Mouse (Mus musculus) intestine, embryonic 16.5 days (tissue): ENCODE results near the gene Srsf5. TPM values are rescaled to one million over a fixed set of nuclear protein-coding genes. Genes with fewer than 3 reads are reported as not detected.

Experiments used
- ATAC-seq: fragments of 200-750 bp; cut with Nextera tagmentation; 2 replicates; pipeline ENCODE4 v1.8.0; 2017; ENCODE audit warnings: moderate TSS enrichment, moderate library complexity
- H3K27ac ChIP-seq: fragments of 300-500 bp; sonication (generic); 2 replicates; pipeline ENCODE4 v1.5.1; 2014; ENCODE audit warnings: mild to moderate bottlenecking, low read length
- H3K27me3 ChIP-seq: fragments of 300-500 bp; sonication (generic); replicated peaks from 2 replicates; pipeline ENCODE4 v1.6.1; 2014; ENCODE audit warnings: low read length, control low read depth, mixed read lengths; ENCODE audit not compliant: control insufficient read depth, insufficient read depth
- H3K36me3 ChIP-seq: fragments of 300-500 bp; sonication (generic); 2 replicates; pipeline ENCODE4 v1.6.1; 2014; ENCODE audit warnings: low read length, control low read depth; ENCODE audit not compliant: control insufficient read depth, insufficient read depth
- H3K4me1 ChIP-seq: fragments of 300-500 bp; sonication (generic); 2 replicates; pipeline ENCODE4 v1.6.1; 2014; ENCODE audit warnings: low read length, control low read depth, mixed read lengths; ENCODE audit not compliant: control insufficient read depth, insufficient read depth
- H3K4me2 ChIP-seq: fragments of 300-500 bp; sonication (generic); 2 replicates; pipeline ENCODE4 v1.6.1; 2014; ENCODE audit warnings: low read depth, low read length, control low read depth
- H3K4me3 ChIP-seq: fragments of 300-500 bp; sonication (generic); 2 replicates; pipeline ENCODE4 v1.5.1; 2014; ENCODE audit warnings: mild to moderate bottlenecking, low read length
- H3K9ac ChIP-seq: fragments of 300-500 bp; sonication (generic); 2 replicates; pipeline ENCODE4 v1.6.1; 2014; ENCODE audit warnings: low read depth, low read length
- H3K9me3 ChIP-seq: fragments of 300-500 bp; sonication (generic); 2 replicates; pipeline ENCODE4 v1.6.1; 2016; ENCODE audit warnings: low read length, control low read depth; ENCODE audit not compliant: control insufficient read depth
- WGBS: fragments of 180-500 bp; shearing (Covaris S2); extraction: QIAGEN DNeasy Blood & Tissue Kit; methylation state at CpG from one replicate; pipeline ENCODE4 v1.1.7; 2014; 5-methylcytosine and 5-hydroxymethylcytosine counted together
- polyA plus RNA-seq: library from polyadenylated mRNA; unstranded; fragments of >200 nt; fragmentation: Nextera tagmentation; extraction: Ambion mirVana; gene quantifications from 2 replicates; pipeline ENCODE4 v1.2.1, GENCODE M21; 2015

Gene Srsf5
- polyA plus RNA-seq: 466 and 492 TPM in 2 replicates

DNA sequence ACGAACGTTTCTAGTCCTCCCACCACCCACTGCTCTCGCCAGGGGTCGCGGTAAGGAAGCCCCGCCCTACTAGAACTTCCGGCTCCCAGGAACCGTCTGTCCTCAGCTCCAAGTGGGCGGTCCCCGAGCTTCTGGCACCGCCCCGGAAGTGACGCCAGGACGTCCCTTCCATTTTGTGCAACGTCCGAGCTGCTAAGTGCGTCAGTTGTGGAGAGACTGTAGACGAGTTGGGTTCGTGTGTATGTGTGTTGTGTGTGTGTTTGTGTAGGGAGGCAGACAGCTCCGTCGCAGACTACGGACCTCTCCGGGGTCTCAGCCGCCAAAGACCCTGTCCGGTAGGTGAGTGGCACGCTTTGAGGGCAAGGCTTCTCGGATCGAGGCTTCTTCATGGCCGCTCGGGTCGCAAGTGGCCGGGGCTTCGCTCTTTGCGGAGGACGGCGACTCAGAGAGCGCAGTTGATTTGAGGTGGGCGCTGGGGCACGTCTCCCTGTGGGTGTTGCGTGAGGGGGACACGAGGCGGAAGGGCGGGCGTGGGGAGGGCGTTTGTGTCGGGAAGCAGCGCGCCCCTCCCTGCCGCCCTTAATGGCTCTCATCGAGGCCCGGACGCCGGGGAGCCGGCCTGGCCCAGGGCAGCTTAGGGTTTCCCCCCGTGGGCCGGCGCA, at the start of gene Srsf5:
Srsf5 (plus strand) TSS at position 171 of the 662 bp plus-strand sequence.
- Histone ChIP-seq H3K4me2 (peak within 1 kb of the TSS; percentile 61), H3K36me3 (peaks cover 2% of the 10 kb centered on the region; the same call in 1 of the 2 replicates), H3K9me3 (no peaks in the 10 kb centered on the region), H3K4me3 (peak within 1 kb of the TSS; percentile 92), H3K4me1 (peaks cover 9% of the 10 kb centered on the region), H3K27me3 (no peaks in the 10 kb centered on the region), H3K9ac (peak within 1 kb of the TSS; percentile 95), H3K27ac (peak within 1 kb of the TSS; percentile 97)
- peak; percentile 90 for ATAC-seq
- under 1% methylated on average over 55 of the region's 57 CpGs for WGBS

DNA sequence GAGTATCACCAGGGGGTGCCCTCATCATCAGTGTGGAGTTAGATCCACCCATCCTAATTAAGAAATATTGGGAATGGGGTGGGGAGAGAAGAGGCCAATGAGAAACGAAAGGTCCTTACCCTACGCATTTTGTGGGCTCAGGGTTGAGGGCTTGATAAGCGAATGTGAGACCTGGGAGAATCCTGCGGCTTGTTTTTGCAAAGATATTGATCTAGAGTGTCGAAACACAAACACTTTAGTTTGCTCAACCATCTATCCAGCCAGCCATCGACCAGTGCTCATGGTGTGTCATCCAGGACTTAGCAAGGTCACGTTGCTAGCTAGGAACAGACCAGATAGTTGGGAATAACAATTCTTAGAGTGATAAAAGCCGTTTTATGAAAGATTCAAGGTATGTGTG, 35.7 kb upstream of the Srsf5 start:
- no peaks in the 10 kb centered on the region for H3K9me3 ChIP-seq
- no peaks in the 10 kb centered on the region for H3K27me3 ChIP-seq
- no peaks in the 10 kb centered on the region for H3K4me1 ChIP-seq
- H3K27ac ChIP-seq: no peak overlapping the region
- no peaks in the 10 kb centered on the region for H3K36me3 ChIP-seq
- H3K9ac ChIP-seq: no peak overlapping the region
- 68% methylated on average over 8 of the region's 8 CpGs for WGBS
- no peak overlapping the region for H3K4me3 ChIP-seq
- H3K4me2 ChIP-seq: no peak overlapping the region
- ATAC-seq: no peak

DNA sequence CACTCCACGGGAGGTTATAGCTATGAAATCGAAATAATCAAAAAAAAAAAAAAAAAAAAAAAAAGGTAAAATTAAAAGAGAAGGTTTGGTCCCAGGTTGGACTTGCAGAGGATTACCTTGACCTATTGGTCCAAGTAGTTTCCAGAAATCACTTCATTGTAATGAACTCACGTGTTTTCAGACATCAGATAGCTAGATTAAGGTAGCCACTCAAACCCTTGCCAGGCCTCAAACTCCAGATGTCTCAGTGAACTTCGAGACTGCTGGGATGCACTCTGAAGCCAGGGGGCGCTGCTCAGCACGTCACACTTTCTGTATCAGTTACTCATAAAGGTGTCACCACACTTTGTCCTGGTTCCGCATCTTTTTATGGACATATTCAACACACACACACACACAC, 27.5 kb upstream of the Srsf5 start:
- no peak for ATAC-seq
- Histone ChIP-seq H3K36me3 (no peaks in the 10 kb centered on the region), H3K9me3 (no peaks in the 10 kb centered on the region), H3K27me3 (no peaks in the 10 kb centered on the region), H3K4me1 (peaks cover 3% of the 10 kb centered on the region; the same call in 1 of the 2 replicates), H3K9ac (no peak overlapping the region), H3K4me3 (no peak overlapping the region), H3K27ac (no peak overlapping the region), H3K4me2 (no peak overlapping the region)
- 59% methylated on average over 7 of the region's 7 CpGs for WGBS

DNA sequence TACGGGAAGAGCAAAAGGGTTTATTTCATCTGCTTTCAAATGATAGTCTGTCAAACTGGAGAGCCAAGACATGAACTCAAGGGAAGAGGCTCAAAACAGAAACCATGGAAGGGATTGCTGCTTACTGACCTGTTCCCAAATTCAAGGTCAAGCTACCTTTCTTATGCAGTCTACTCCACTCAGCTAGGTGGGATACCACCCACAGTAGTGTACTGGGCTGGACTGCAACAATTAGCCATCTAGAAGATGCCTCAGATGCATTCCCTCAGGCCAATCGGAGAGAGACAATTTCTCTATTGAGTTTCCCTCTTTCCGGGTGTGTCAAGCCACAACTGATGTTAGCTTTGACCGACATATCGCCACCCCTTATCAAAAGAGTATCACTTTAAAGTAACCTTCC, 24.0 kb upstream of the Srsf5 start:
- 91% methylated on average over 5 of the region's 5 CpGs for WGBS
- Histone ChIP-seq H3K9ac (no peak overlapping the region), H3K4me2 (no peak overlapping the region), H3K36me3 (no peaks in the 10 kb centered on the region), H3K9me3 (no peaks in the 10 kb centered on the region), H3K4me1 (peaks cover 11% of the 10 kb centered on the region; the same call in 1 of the 2 replicates), H3K4me3 (no peak overlapping the region), H3K27ac (no peak overlapping the region), H3K27me3 (no peaks in the 10 kb centered on the region)
- no peak for ATAC-seq

DNA sequence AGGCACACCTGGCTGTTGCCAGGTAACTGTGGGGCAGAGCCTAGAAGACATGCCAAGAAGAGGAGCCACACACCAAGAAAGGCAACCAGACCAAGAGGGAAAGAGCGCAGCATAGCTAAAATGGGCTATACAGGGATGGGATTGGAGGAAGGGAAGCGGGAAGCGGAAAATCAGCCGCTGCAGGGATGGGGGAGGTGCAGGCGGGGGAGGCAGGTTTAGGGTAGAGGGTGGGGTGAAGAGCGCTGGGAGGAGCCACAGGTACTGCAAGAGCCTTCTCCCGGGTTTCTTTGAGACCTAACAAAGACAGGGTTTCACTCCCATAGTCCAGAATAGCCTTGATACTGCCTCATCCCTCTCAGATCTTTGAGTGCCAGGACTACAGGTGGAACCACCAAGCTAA, 22.4 kb upstream of the Srsf5 start:
- no peak overlapping the region for H3K4me3 ChIP-seq
- no peaks in the 10 kb centered on the region for H3K27me3 ChIP-seq
- peak; percentile 16 for ATAC-seq
- no peaks in the 10 kb centered on the region for H3K36me3 ChIP-seq
- H3K9me3 ChIP-seq: no peaks in the 10 kb centered on the region
- no peak overlapping the region for H3K9ac ChIP-seq
- H3K4me1 ChIP-seq: peaks cover 11% of the 10 kb centered on the region; the same call in 1 of the 2 replicates
- WGBS: 11% methylated on average over 7 of the region's 7 CpGs
- peak overlapping the region; percentile 77; the same call in 1 of the 2 replicates for H3K27ac ChIP-seq
- peak overlapping the region; percentile 34 for H3K4me2 ChIP-seq

DNA sequence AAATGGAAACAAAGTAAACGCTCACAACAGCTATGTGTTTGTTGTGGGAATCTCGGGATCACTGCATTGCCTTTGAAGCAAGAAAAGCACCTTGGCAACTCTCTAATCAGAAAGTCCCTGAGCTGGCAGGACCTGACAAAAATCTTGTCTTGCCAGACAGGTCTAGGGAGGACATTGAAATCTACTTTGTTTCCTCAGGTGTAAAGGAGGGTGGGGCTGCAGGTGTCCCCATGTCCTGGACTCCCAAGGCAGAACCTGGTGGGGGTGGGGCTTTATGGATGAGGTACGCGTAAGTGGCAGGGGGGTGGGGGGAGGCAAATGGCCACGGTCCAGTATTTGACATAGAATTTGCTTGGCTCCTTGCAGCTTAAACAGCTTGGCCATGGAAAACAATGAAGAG, 21.7 kb upstream of the Srsf5 start:
- 40% methylated on average over 5 of the region's 5 CpGs for WGBS
- no peaks in the 10 kb centered on the region for H3K36me3 ChIP-seq
- no peaks in the 10 kb centered on the region for H3K27me3 ChIP-seq
- H3K4me1 ChIP-seq: peaks cover 11% of the 10 kb centered on the region; the same call in 1 of the 2 replicates
- no peak overlapping the region for H3K4me3 ChIP-seq
- peak overlapping the region; percentile 34; the same call in 1 of the 2 replicates for H3K4me2 ChIP-seq
- no peaks in the 10 kb centered on the region for H3K9me3 ChIP-seq
- ATAC-seq: peak; percentile 77
- H3K27ac ChIP-seq: peak overlapping the region; percentile 77
- no peak overlapping the region for H3K9ac ChIP-seq

DNA sequence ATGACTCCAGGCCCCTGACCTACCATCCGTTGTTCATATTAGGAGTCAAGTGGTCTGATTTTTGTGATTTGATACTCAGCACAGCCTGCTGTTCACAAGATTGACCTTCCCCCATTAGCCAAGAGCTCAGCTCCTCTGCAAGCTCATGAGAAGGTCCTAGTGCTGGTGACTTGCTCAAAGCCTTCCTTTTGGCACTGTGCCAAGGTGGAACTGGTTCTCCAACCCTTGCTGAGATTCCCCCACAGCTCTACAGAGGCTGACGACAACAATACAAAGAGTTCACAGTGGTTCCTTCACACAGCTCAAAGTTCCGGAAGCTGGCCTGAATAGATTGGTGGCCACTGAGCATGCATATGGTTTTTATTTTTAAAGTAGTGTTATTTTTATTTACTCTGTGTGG, 21.1 kb upstream of the Srsf5 start:
- H3K36me3 ChIP-seq: no peaks in the 10 kb centered on the region
- H3K4me3 ChIP-seq: no peak overlapping the region
- no peak overlapping the region for H3K9ac ChIP-seq
- no peaks in the 10 kb centered on the region for H3K27me3 ChIP-seq
- H3K4me2 ChIP-seq: peak overlapping the region; percentile 34; the same call in 1 of the 2 replicates
- H3K4me1 ChIP-seq: peaks cover 12% of the 10 kb centered on the region
- peak; percentile 88 for ATAC-seq
- WGBS: 53% methylated on average over 3 of the region's 3 CpGs
- no peaks in the 10 kb centered on the region for H3K9me3 ChIP-seq
- peak overlapping the region; percentile 77 for H3K27ac ChIP-seq

DNA sequence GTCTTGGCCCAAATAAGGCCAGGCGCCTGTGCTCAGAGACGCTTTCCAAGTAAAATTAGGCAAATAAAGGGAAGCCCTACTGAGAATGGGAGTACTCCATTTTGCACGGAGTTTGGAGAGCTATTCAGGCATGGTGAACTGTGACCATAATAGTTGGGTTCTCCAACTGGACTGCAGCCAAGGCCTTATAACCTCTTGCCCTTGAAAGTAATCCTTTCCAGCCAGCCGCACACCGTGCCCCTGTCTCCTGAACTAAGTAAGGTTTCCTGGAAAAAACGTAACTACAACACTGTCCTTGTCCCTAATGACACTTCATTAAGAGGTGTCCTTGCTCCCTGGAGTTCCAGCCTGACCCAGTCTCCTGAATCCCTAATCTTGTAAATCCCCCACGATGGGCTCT, 19.4 kb upstream of the Srsf5 start:
- no peak overlapping the region for H3K9ac ChIP-seq
- H3K9me3 ChIP-seq: no peaks in the 10 kb centered on the region
- H3K27ac ChIP-seq: peak overlapping the region; percentile 27
- H3K4me3 ChIP-seq: no peak overlapping the region
- H3K36me3 ChIP-seq: no peaks in the 10 kb centered on the region
- no peak overlapping the region for H3K4me2 ChIP-seq
- H3K4me1 ChIP-seq: peaks cover 14% of the 10 kb centered on the region
- no peaks in the 10 kb centered on the region for H3K27me3 ChIP-seq
- no peak for ATAC-seq
- 59% methylated on average over 7 of the region's 7 CpGs for WGBS

DNA sequence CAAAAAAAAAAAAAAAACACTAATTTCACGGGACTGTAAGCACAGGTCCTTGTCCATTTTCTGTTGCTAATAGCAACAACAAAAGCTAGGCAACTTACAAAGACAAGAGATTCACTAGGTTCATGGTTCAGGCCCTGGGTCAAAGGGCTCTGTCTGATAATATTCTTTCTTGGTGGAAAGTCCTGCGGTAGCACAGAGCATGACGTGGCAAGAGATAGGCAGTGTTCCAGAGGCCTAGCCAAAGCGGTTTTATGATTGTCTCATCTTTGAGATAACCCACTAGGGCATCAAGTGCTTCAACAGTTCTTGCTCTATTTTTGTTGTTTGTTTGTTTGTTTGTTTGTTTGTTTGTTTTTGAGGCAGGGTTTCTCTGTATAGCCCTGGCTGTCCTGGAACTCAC, 18.8 kb upstream of the Srsf5 start:
- no peak overlapping the region for H3K9ac ChIP-seq
- no peaks in the 10 kb centered on the region for H3K9me3 ChIP-seq
- H3K27ac ChIP-seq: no peak overlapping the region
- ATAC-seq: peak; percentile 26; the same call in 1 of the 2 replicates
- H3K4me2 ChIP-seq: no peak overlapping the region
- H3K27me3 ChIP-seq: no peaks in the 10 kb centered on the region
- WGBS: 79% methylated on average over 4 of the region's 4 CpGs
- H3K36me3 ChIP-seq: no peaks in the 10 kb centered on the region
- H3K4me3 ChIP-seq: no peak overlapping the region
- H3K4me1 ChIP-seq: peaks cover 14% of the 10 kb centered on the region
